Mouse (Mus musculus) adrenal gland, postnatal 36 days (tissue): ENCODE measurements at regions not wholly inside any gene's neighbourhood (a gene's known extent, or its start where the extent isn't known, plus 50 kb on each side); places are given as distances from the start of the nearest gene placed in this dataset.

Source experiments
- DNase-seq, 2 experiments: peaks; one replicate each; pipeline ENCODE4 v3.0.0; 2021; ENCODE audit warnings: mixed read lengths in 1 of 2

DNA sequence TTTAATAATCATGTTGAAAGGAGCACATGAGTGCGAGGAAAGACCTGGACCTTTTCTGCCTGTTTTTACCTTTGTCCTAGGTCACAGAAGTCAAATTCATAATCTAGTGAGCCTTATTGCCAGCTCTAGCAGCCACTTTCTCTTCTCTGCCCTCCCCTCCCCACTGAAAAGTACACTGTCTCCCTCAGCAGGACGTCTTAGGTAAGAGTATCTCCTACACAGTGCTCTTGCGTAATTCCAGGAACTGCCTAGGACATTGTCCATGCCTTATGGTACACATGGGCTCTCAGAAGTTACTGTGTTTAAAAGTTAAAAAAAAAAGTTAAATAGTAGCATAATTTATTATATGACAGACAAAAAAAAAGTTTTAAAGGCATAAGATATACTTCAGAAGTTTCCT, 100.7 kb upstream of the Irak1bp1 start:
- DNase-seq, result no peak

- DNase-seq, result no peak
Observed at GRCm38 (mm10) chr9:82729646-82730045, 99.7 kb upstream of the Irak1bp1 start.

GRCm38 (mm10) chr9:82733024-82733585, 96.2 kb upstream of the Irak1bp1 start:
- no peak for DNase-seq

DNA sequence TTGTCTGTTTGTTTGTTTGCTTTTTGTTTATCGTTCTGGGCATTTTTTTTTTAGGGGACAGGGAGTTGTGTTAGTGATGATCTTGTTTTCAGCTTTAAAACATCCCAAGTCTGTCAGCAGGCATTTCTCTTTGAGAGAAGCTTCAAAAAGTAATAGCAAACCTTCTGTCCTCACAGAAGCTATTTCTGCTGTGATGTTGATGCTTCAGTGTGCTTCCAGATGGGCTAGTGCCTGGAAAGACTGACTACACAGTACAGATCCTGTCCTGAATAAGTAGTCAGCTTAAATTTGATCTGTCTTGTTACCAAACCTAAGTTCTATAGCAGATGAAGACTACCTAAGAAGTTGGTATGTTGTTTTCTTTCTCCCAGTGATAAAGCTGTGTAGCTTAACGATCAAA, 94.4 kb upstream of the Irak1bp1 start:
- no peak for DNase-seq

DNA sequence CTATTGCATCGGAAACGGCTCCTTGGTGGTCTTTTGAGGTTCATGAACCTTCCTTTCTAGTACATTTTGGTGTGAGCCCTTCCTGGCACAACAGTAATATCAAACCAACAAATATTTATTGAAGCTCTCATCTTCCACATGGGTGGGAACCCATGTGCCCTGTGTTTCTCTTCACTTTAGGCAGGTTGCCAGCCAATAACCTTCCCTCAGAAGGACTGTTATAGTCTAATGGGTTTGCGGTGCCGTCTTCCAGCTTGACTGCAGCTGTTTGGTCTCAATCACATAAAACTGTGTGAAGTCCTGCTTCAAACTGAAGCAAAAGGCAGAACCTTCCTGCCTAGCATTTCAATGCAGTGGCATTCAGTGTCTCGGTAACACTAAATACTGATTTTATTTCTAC, 69.4 kb upstream of the Irak1bp1 start:
- DNase-seq, result no peak

GRCm38 (mm10) chr9:82760682-82761468, 68.5 kb upstream of the Irak1bp1 start:
- no peak for DNase-seq

GRCm38 (mm10) chr9:82763651-82764050, 65.7 kb upstream of the Irak1bp1 start:
- DNase-seq, result no peak
